Mouse (Mus musculus): ENCODE measurements around the gene Negr1.
A peak's percentile ranks its signal among the peaks of the same experiment; 100 is the strongest.

The Negr1 gene

DNA sequence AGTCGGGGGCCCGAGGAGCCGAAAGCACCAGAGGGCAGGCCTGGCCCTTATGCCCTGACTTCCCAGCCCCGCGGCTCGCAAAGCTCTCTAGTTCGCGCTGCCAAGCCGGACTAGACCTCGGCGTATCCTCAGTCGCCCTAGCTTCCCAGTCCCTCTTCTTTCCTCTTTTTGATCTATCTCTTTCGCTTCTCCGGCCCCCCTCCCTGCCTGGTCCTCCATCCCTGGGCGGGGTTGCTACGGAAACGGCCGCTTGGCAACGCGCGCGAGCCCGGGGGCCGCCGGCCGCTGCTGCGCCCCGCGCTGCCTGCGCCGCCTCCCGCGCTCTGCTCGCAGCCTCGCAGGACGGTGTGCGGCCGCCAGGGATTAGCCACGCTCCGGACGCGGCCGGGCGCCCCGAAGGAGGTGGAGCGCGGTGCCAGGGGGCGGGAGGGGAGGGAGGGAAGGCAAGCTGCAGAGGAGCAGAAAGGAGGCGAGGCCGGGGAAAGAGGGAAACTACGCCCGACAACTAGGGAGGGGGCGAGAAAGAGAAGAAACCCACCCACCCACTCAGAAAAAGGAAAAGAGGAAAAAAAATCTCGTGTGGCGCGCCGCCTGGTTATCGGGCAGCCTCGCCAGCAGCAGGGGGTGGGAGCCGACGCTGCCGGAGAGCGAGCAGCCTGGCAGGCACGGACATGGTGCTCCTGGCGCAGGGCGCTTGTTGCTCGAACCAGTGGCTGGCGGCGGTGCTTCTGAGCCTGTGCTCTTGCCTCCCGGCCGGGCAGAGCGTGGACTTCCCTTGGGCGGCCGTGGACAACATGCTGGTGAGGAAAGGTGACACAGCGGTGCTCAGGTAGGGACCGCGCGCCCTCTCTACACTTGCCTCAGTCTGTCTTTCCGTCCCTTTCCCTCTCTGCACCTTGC is at the start of gene Negr1:
Negr1 (plus strand) TSS at position 271 of the 900 bp plus-strand sequence.
- DNase-seq (ENCODE audit: low spot score in 2 of 2): peak; percentile 82 to 84

DNA sequence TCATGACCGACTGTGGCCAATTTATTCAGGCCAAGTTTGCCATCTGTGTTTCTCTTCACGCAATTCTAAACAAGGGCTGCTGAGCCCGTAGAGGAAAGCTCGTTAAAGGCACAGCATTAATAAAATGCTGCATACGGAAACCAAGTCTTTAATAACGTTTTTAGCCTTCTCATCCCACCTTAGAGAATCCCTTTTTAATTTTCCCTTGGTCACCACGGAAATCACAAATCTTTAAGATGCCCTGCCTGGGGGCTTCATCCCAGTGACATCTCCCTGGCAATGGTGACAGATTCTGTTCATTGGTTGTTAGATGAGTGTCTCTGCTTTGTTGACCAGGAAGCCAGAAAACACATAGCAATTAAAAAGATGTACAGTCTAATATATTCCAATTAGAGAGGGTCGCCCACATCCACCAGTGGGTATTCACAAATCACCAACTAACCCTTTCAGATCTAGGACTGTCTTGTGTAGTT is 35.1 kb upstream of the Negr1 start:
- no peak for DNase-seq (ENCODE audit: low spot score in 2 of 2)

DNA sequence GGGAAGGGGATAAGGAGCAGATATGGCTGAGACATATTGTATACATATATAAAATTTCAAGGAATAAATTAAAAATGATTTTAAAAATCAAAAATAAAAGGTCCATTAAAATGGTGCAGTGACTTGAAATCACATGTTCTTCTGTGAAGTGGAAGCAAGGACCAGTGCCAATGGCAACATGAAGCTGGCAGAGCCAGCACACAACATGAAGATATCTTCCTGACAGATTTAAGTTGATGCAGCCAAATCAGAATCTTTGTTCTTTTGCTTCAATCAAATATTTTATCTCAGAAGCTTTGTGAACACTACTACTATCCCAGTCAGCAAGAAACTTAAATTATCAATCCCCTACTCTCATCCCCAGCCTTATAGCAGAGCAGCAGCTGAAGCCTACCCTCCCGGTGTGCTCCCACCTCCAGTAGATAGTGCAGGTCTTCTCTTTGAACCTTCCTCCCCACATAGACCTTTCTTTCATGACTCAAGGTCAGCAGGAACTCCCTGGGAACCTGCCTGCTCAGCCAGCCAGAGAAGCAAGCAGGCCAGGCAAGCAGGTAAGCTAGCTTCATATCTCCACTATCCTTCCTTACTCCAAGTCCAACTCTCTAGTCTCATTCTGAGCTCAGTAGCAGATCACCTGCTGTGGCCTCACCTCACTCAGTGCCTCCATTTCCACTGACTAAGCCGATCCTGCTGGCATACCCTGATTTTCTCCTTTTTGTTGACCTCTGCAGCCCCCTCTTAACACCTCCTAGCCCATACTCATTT is 34.2 kb upstream of the Negr1 start:
- DNase-seq (ENCODE audit: low spot score in 2 of 2): no peak

DNA sequence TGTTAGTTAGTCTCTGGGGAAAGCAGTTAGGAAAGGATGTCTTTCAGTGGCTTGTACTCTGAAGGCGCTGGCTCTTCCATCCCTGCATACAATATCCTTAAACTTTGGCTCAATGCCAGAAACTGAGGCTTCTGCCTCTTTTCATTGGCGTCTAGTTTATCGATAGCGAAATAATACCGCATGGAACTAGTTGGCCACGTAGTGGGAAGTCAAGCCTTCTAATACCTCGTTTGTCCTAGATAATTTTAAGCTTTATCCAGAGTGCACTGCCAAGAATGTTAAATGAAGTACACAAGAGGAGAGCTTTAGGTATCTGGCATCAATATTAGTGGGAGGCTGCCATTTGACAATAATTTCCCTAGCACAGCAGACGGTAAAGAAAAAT is 2.2 kb upstream of the Negr1 start:
- DNase-seq (ENCODE audit: low spot score in 2 of 2): peak; percentile 18 to 19

DNA sequence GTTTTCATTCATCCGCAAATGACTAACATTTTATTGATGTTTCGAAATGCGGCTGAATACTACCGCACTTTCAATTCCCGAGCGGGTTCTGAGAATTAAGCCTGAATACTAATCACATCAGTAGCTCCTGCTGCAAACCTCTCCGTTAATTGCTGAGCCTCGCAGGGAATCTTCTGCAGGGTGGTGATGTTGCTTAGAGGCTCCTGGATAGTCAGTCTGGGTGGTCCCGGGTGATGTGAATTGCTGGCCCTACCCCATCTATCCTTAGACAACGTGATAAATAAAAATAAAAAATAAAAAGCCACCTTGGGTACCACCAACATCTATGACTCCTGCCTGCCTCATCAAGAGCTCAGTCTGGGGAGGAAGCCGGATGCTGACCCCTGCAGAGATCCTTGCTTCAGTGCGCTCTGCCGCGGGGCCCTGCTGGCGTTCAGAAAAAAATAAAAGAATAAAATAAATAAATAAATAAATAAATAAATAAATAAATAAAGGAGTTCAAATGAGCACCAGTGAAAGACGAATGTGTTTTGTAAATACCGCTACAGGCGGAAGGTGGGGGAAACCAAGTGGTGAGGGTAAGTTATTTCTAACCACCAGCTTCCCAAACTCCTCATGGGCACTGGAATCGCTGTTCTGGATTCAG is 1.6 kb upstream of the Negr1 start:
- peak; percentile 38 to 40 for DNase-seq (ENCODE audit: low spot score in 2 of 2)

DNA sequence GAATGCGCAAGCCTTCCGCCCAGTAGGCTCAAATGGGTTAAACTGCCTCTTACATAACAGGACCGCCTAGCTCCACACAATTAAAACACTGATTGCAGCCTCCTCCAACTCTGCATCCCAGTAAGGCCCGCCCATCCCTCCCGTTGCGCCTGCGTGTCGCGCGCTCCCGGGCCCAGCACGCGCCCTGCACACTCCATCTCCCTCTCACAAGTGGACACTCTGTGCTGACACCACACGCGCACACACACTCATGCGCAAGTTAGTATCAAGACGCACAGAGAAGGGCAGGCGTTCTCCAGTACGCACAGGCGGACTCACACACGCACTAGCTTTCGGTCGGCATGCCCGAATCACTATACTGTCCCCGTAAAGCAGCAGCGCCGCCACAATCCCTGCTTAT is 828 bp upstream of the Negr1 start:
- DNase-seq (ENCODE audit: low spot score in 2 of 2): peak; percentile 85 to 86

DNA sequence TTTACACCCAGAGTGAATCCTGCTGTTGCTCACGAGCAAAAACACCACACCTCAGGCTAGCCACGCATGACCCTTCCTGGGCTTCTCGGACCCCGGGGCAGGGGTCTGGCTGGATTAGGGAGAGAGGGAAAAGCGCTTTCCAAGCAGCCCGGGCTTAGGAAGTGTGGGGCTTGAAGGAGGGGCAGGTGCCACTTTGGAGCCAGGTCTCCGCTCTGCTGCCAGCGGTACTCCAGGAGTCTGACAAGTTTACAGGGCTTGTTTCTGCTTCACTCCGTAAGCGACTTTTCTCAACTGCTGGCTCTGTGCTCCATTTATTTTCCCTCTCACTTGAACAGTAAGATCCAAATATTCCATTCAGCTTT is 811 bp downstream of the Negr1 start:
- DNase-seq (ENCODE audit: low spot score in 2 of 2): peak in 1 of 2 experiments; percentile 23

DNA sequence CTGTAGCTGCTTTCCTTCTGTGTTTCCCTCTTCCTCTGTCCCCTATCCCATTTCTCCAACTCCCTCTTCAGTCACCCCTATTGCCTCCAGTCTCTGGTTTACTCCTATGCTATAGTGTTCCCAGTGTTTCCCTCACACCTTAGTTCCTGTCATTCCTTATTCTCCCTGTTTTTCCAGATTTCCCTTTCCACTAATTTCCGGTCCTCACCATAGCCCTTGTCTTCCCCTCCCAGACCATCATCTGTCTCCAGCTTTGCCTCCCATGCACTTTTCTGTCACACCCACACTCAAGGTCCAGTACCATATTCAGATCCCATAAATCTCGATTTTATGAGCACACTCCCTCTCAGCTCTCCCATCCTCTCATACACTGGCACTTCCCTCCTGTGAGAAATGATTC is 1.2 kb downstream of the Negr1 start:
- no peak for DNase-seq (ENCODE audit: low spot score in 2 of 2)

DNA sequence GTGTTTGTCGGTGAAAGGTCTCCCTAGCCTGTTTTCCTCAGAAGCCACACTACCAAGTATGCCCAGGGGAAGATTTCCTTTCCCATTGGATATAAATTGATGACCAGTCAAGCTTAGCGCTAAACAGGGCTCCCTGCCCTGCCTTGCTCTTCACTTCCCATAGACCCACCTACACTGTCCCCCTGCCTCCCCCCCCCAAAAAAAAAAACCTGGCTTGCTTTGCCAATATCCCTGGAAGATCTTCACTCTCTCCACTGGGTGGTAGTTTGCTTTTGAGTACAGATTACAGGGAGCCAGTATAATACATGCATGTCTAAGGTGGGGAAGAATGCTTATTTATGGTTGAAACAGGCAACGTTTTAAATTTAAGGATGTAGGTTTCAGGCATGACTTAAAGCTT is 1.8 kb downstream of the Negr1 start:
- DNase-seq (ENCODE audit: low spot score in 2 of 2): no peak

DNA sequence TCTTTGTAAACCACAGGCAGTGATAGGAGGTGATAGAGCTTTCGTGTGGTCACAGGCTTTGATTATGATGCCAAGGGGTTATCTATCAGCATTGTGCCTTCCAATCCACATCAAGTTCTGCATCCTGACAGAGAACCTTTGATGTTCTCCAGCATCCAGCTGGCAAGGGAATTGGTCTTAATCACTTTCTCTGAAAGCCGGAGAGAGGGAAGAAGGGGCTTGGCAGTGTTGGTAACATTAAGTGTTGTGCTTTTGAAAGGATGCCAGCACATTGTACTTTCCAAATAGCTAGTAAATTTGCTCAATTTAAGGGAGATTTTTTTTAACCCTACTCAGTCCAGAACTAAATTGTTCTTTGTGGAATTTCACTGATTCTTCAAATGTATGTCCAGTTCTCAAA is 11.9 kb downstream of the Negr1 start:
- DNase-seq (ENCODE audit: low spot score in 2 of 2): no peak

DNA sequence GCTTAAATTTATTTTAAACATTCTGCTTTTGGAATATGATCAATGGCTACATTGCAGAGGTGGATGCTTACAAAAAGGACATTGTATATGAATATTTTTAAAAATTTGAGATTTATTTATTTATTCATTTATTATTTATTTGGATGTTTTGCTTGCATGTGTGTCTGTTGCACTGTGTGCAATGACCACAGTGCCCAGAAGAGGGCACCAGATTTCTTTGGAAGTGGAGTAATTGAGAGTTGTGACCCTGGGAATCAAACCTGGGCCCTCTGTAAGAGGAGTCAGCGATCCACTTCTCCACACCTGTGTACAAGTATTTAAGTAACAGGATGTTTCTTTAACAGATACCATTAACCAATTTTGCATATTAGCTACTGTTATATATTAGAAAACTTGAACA is 14.7 kb downstream of the Negr1 start:
- DNase-seq (ENCODE audit: low spot score in 2 of 2): no peak

DNA sequence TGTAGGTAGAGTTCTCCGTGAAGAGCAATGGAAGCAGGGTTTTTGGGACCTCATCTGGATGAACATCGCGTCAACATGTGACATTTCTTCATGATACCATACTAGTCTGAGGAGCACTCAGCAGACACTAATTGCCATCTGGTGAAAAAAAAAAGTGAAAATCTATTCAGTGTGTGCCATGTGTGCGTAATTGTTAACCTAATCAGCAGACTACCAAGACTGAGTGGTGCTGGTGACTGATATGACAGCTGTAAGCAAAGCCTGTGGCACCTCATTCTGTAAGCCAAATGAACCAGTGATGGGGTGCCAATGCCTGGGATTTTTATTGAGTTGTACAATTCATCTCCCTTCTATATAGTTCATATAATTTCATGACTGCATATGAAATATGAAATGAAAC is 29.0 kb downstream of the Negr1 start:
- no peak for DNase-seq (ENCODE audit: low spot score in 2 of 2)

DNA sequence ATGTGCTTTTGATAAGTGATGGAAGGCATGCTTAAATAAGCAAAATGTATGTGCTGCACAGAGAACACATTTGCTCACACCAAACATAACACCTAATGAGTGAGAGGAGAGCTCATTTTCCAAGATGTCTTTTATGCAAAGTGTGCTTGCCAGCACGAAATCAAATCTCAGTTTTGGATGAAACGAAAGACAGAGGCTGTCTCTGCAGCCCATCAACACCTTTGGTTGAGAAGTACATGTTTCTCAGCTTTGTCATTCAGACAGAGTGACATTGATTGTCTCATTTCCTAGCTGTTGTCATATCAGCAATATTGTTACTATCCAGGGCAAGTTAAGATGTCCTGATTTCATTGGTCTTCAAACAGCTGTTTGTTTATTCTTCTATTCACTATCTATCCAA is 29.5 kb downstream of the Negr1 start:
- no peak for DNase-seq (ENCODE audit: low spot score in 2 of 2)

DNA sequence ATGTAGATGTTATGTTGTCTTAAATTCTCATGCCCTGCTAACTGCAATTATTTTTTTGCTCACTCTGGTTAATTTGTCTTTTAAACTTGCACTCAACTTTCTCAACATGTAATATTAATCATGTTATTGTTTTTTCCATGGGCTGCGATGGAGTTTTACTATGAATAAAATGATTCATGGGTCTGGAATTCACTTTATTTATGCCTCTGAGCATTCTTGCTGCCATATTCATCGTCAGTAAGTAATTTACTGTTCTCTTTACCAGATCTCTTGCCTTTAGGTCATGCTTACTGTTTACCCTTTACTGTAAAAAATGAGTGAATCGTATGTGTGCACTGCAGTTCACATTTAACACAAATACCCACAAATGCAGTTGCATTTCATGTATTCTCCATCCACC is 45.3 kb downstream of the Negr1 start:
- no peak for DNase-seq (ENCODE audit: low spot score in 2 of 2)

DNA sequence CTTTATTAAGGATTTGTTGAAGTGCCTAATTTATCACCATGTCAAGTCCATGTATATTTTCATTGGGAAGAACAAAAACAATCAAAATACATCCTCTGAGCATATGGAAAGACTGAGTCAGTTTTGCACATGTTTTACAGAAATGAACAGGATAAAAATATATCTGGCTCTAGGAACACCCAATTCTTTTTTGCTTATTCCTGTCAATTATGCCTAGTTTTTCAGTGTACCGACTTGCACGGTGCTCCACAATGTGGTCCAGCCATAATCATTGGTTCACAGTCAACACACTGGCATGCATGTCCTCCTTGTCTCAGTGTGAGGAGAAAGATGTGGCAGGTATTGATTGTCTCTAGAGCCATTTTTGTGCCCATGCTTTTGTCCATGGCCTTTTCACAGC is 58.3 kb downstream of the Negr1 start:
- no peak for DNase-seq (ENCODE audit: low spot score in 2 of 2)

DNA sequence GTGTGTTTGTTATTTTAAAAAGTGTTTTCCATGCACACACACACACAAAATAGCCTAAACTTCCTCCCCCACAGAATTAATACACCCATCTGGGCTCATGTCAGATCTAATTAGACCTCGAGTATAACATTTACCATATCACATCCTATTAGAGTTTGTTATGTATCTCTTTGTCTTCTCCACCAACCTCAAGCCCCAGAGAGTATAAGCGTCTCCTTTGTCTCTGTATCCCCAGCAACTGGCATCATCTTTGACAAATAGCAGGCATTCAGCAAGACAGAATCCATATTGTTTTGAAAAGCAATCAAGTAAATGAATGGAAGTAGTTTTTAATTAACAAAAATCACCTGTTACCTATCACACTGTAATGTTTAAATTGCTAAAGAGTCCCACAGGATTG is 67.0 kb downstream of the Negr1 start:
- DNase-seq (ENCODE audit: low spot score in 2 of 2): no peak

DNA sequence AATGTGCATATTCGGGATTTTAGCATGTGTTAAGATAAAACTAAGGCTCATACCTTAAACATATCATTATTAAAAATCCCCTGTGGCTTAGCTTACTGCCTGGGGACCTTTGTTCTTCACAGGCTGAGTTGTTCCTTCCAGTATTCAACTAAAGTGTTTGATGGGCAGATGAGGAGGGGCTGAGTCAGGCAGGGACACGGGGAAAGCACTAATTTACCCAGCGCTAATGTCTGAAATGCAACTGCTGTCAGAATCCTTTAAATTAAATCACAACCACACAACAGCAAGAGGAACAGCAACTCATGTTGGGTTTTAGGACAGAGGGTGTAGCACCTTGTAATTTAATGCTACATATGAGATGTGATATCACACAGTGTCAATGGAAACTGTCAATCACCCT is 71.3 kb downstream of the Negr1 start:
- DNase-seq (ENCODE audit: low spot score in 2 of 2): no peak

DNA sequence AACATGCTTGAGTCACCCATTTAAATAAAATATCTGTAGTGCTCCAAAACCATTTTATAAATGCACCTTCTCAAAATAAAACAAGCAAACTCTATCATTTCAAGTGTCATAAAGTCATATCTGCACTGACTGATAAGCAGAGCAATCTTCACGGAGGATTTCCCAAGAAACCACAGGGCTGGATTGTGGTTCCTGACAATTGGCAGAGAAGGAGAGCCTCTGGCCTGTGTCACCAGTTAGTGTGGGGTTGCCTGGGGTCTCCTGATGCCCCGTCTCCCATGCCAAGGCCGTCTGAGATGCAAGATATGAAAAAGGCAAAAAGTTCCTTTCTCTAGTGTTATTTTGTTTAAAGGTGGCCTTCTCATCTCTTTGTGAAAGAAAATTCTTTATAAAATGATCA is 77.8 kb downstream of the Negr1 start:
- no peak for DNase-seq (ENCODE audit: low spot score in 2 of 2)

DNA sequence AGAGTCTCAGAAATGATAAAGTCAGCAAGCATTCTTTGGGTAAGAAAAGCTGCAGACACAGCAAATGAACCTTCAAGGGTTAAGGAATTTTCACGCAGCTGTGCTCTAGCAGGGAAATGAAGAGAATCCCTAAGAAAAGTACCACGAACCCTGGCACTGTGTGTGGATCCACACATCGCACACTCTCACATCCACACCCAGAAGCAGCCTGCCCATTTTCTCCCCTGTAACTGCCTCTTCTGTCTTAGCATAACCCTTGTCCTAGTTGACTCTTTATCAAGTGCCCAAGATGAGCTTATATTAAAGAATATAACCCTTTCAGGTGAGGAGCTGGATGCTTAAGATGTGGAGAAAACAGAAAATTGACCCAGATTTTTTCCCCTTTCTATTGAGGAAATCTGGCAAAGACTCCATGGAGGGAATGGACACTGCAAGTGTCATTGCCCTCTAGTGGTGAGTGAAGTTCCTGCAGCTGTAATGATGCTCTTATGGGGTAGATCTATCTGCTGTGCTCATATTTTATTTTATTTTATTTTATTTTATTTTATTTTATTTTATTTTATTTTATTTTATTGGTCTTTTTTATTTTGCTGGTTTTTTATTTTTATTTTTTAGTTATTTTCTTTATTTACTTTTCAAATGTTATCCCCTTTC is 82.2 kb downstream of the Negr1 start:
- DNase-seq (ENCODE audit: low spot score in 2 of 2): no peak

DNA sequence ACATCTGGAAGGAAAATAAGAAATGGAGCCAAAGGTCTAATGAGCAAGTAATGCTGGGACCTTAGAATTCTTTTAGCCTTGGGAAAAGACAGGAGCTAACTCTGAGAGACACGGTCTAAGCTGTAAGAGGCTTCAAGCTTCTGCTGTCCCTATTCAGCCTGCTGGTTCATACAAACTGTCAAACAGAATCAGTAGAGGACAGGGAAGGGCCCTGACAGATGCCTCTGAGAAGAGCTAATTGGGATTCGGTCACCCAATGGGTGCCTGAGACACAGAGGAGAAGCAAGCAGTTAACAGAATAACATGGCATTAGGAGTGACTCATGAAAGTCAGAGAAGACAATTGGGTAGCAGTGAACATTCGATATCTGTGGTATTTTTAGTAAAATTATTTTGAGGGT is 86.8 kb downstream of the Negr1 start:
- no peak for DNase-seq (ENCODE audit: low spot score in 2 of 2)

DNA sequence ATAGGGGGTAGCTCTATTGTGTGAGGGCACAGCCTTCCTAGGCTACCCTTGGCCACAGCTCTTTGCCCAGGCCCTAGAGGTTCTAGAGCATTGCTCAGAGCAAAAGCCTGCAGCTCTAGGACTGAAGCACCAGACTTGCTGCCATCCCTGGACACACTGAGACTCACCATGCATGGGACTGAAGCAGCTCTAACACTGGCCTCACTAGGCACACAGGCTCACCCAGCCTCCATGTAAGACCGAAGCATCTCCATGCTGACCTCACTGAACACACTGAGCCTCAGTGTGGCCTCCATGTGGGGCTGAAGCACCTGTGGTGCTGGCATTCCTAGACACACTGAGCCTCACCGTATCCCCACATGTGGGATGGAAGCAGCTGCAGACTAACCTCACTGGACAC is 101.0 kb downstream of the Negr1 start:
- DNase-seq (ENCODE audit: low spot score in 2 of 2): no peak

DNA sequence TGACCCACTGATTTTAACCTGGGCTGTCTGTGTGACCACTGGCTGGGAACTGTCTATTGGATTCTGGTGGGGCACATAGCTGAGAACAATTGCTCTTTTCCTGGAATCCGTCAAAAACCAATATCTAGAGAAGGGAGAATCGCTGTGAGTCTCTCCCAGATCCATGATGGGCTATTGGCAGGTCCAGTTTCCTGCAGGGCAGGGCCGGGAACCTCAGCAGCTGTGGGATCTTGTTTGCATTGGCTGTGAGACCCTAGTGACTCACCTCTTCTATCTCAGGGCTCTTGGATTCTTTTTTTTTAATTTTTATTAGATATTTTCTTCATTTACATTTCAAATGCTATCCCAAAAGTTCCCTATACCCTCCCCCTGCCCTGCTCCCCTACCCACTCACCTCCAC is 111.0 kb downstream of the Negr1 start:
- no peak for DNase-seq (ENCODE audit: low spot score in 2 of 2)
